14 mouse cellular contexts compared by ENCODE assay signal in genomic region chr15:100972795-100973194, GRCm38 (mm10).
DNase-seq lines count a peak whose midpoint lies in the region; ATAC-seq lines count a peak whose summit lies in the region.
"Had no signal": no experiment of that assay in that cellular context is flagged by ENCODE, and none has a peak within 500 bp of the region (broad histone marks: within the 10 kb centered on the region; RNA-seq: fewer than 3 reads in every experiment).

No protein-coding gene starts in this region.

- no peak overlapping the region for H3K4me3 ChIP-seq in heart, embryonic 10.5 days
- no peak overlapping the region for H3K4me3 ChIP-seq in lung, embryonic 16.5 days (ENCODE audit: low read length)
- H3K4me3 ChIP-seq: embryonic facial prominence, embryonic 15.5 days; hindbrain, embryonic 10.5 days; liver, embryonic 13.5 days; myocyte had no signal

- WGBS in heart, embryonic 10.5 days: 46% methylated on average over 11 of the region's 11 CpGs
- 31% methylated on average over 11 of the region's 11 CpGs for WGBS in lung, embryonic 16.5 days

- peak; percentile 53 for DNase-seq in heart, adult 11 months
- DNase-seq in heart, embryonic 10.5 days (ENCODE audit: low spot score): no peak
- peak; percentile 15 to 25 for DNase-seq in urinary bladder, adult 18-20 months (ENCODE audit: low spot score in 2 of 2)
- no peak for DNase-seq in urinary bladder, adult 2 months (ENCODE audit: low spot score)
- DNase-seq in right cerebral cortex, postnatal 25 days: no peak
- DNase-seq in frontal cortex, adult 2 months (ENCODE audit: extremely low spot score in 1 of 2, low spot score in 1 of 2): no peak
- no peak for DNase-seq in heart, postnatal 36 days
- DNase-seq: gastrocnemius, postnatal 14 days; liver, embryonic 13.5 days; right cerebral cortex, postnatal 14 days had no signal

- no peak overlapping the region for H3K4me2 ChIP-seq in lung, embryonic 16.5 days (ENCODE audit: low read depth, low read length)
- H3K4me2 ChIP-seq: embryonic facial prominence, embryonic 15.5 days; liver, embryonic 13.5 days had no signal

- no peaks in the 10 kb centered on the region for H3K36me3 ChIP-seq in heart, embryonic 10.5 days
- H3K36me3 ChIP-seq in lung, embryonic 16.5 days (ENCODE audit: control insufficient read depth, insufficient read depth, low read length): no peaks in the 10 kb centered on the region
- H3K36me3 ChIP-seq: embryonic facial prominence, embryonic 15.5 days; liver, embryonic 13.5 days had no signal

- H3K27ac ChIP-seq in heart, embryonic 10.5 days: no peak overlapping the region
- H3K27ac ChIP-seq in lung, embryonic 16.5 days (ENCODE audit: low read length): no peak overlapping the region
- H3K27ac ChIP-seq: embryonic facial prominence, embryonic 15.5 days; hindbrain, embryonic 10.5 days; liver, embryonic 13.5 days had no signal

- peak; percentile 52; the same call in 1 of the 2 replicates for ATAC-seq in lung, embryonic 16.5 days (ENCODE audit: low read depth)

- H3K27me3 ChIP-seq in heart, embryonic 10.5 days (ENCODE audit: insufficient read depth, poor library complexity, severe bottlenecking): peaks cover 13% of the 10 kb centered on the region; the same call in 1 of the 2 replicates
- no peaks in the 10 kb centered on the region for H3K27me3 ChIP-seq in lung, embryonic 16.5 days (ENCODE audit: control insufficient read depth, insufficient read depth, low read depth, low read length)
- H3K27me3 ChIP-seq: embryonic facial prominence, embryonic 15.5 days; liver, embryonic 13.5 days had no signal

- no peaks in the 10 kb centered on the region for H3K9me3 ChIP-seq in heart, embryonic 10.5 days
- H3K9me3 ChIP-seq in lung, embryonic 16.5 days (ENCODE audit: control insufficient read depth, low read length): no peaks in the 10 kb centered on the region
- H3K9me3 ChIP-seq: embryonic facial prominence, embryonic 15.5 days; hindbrain, embryonic 10.5 days; liver, embryonic 13.5 days had no signal

- intact Hi-C loops in heart, postnatal 36 days (cut with DNase I): no loop called here

- H3K4me1 ChIP-seq in heart, embryonic 10.5 days: peaks cover 13% of the 10 kb centered on the region
- no peaks in the 10 kb centered on the region for H3K4me1 ChIP-seq in lung, embryonic 16.5 days (replicated peaks; ENCODE audit: control insufficient read depth, insufficient read depth, low read length)
- H3K4me1 ChIP-seq: embryonic facial prominence, embryonic 15.5 days; liver, embryonic 13.5 days had no signal

- H3K9ac ChIP-seq in lung, embryonic 16.5 days (ENCODE audit: low read length): no peak overlapping the region
- H3K9ac ChIP-seq: embryonic facial prominence, embryonic 15.5 days; liver, embryonic 13.5 days had no signal

Comparison
In these comparisons a context has a peak if more than half of its experiments do, and no peak if none do; other contexts are left out.
1. DNase-seq: peak in heart, adult 11 months (single experiment) and urinary bladder, adult 18-20 months (2 of 2); none in heart, embryonic 10.5 days (single experiment), urinary bladder, adult 2 months (single experiment), right cerebral cortex, postnatal 25 days (single experiment), frontal cortex, adult 2 months (0 of 2) and heart, postnatal 36 days (0 of 2).